Mouse (Mus musculus): ENCODE data around the gene Vmn2r55.
"Not testable (repeated sequence)": the region's sequence is repeated elsewhere in the genome, so short reads cannot be mapped to it uniquely, and the experiment has no call there.

Gene Vmn2r55

GRCm38 (mm10) chr7:12684903-12685302 is at the start of gene Vmn2r55:
TSS of gene Vmn2r55 (minus strand) at chr7:12685003.
- DNase-seq (ENCODE audit: low spot score in 2 of 2), result not testable (repeated sequence)

GRCm38 (mm10) chr7:12640219-12640618 is 44.6 kb downstream of the Vmn2r55 start, which contains the start of gene Vmn2r54:
TSS of gene Vmn2r54 (minus strand) at chr7:12640319.
- not testable (repeated sequence) for DNase-seq (ENCODE audit: low spot score in 2 of 2)

- no peak for DNase-seq (ENCODE audit: low spot score in 2 of 2)
These were observed 76.1 kb downstream of the Vmn2r55 start, which contains the start of gene Vmn2r53 for GRCm38 (mm10) chr7:12608688-12609087. TSS of gene Vmn2r53 (minus strand) at chr7:12608788.

Measured in spleen, postnatal 4 days (tissue).